Mouse (Mus musculus) heart, embryonic 12.5 days (tissue): ENCODE measurements around the gene Jup. TPM values are rescaled to one million over a fixed set of nuclear protein-coding genes. Genes with fewer than 3 reads are reported as not detected.
A peak's percentile ranks its signal among the peaks of the same experiment; 100 is the strongest.
"Not testable (repeated sequence)": the region's sequence is repeated elsewhere in the genome, so short reads cannot be mapped to it uniquely, and the experiment has no call there.

Source experiments
- ATAC-seq: fragments of 200-750 bp; cut with Nextera tagmentation; 2 replicates; pipeline ENCODE4 v1.8.0; 2017; ENCODE audit warnings: moderate TSS enrichment, moderate library complexity; ENCODE audit not compliant: insufficient number of reproducible peaks, low FRiP score
- H3K27ac ChIP-seq: fragments of 300-500 bp; sonication (generic); 2 replicates; pipeline ENCODE4 v1.5.1; 2016; ENCODE audit warnings: mild to moderate bottlenecking, moderate library complexity; ENCODE audit not compliant: poor library complexity, severe bottlenecking
- H3K27me3 ChIP-seq: fragments of 300-500 bp; sonication (generic); replicated peaks from 2 replicates; pipeline ENCODE4 v1.6.1; 2016; ENCODE audit warnings: mild to moderate bottlenecking, moderate library complexity
- H3K36me3 ChIP-seq: fragments of 300-500 bp; sonication (generic); 2 replicates; pipeline ENCODE4 v1.6.1; 2016; ENCODE audit warnings: mild to moderate bottlenecking, moderate library complexity
- H3K4me1 ChIP-seq: fragments of 300-500 bp; sonication (generic); replicated peaks from 2 replicates; pipeline ENCODE4 v1.6.1; 2016; ENCODE audit warnings: mild to moderate bottlenecking
- H3K4me2 ChIP-seq: fragments of 300-500 bp; sonication (generic); 2 replicates; pipeline ENCODE4 v1.6.1; 2016; ENCODE audit warnings: mild to moderate bottlenecking, moderate library complexity
- H3K4me3 ChIP-seq: fragments of 300-500 bp; sonication (generic); 2 replicates; pipeline ENCODE4 v1.5.1; 2016; ENCODE audit warnings: mild to moderate bottlenecking
- H3K9ac ChIP-seq: fragments of 300-500 bp; sonication (generic); 2 replicates; pipeline ENCODE4 v1.6.1; 2016; ENCODE audit warnings: mild to moderate bottlenecking, moderate library complexity
- H3K9me3 ChIP-seq: fragments of 300-500 bp; sonication (generic); replicated peaks from 2 replicates; pipeline ENCODE4 v1.6.1; 2016; ENCODE audit warnings: mild to moderate bottlenecking, moderate library complexity
- WGBS: fragments of 180-500 bp; shearing (Covaris S2); methylation state at CpG from one replicate; pipeline ENCODE4 v1.1.7; 2016; 5-methylcytosine and 5-hydroxymethylcytosine counted together
- polyA plus RNA-seq: library from polyadenylated mRNA; unstranded; fragments of >200 nt; fragmentation: Nextera tagmentation; extraction: Ambion mirVana; gene quantifications from 2 replicates; pipeline ENCODE4 v1.2.1, GENCODE M21; 2016

Jup gene
- polyA plus RNA-seq, 1 experiment from 2014 or later, result 107 TPM

DNA sequence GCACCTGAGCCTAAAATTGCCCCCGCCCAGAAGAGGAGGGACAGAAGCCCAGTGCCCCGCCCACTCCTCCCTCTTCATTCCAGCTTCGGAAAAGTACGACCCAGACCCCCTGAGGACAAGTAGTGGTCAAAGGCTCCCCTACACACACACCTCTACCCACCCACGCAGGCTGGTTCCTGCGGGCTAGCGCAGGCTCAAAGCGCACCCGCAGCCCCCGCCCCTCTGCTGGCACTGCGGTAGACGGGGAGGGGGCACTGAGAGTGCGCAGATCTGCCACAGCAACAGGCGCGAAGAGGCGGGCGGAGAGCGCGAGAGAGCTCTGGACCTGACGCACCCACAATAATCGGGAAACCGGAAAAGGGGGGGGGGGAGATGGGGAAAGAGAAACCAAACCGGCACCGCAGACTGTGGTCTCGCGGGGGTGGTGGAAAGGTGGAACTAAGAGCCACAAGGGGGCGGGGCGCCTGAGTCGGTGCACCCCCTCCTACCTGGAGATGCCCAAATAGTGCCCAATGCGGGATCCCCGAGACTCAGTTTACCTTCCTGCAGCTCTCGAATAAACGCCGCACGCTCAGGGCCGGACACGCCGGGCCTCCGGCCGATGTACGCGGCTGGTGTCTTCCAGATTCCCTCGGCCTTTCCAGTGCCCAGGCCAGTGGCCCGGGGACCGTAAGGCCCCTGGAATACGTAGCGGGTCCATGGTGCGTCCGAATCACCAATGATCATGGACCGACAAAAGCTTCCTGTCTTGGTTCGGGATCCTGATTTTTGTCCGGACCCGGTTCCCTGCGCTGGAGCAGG, 42.2 kb downstream of the Jup start:
- peak; percentile 49 for ATAC-seq
- H3K4me2 ChIP-seq, result peak overlapping the region; percentile 99
- H3K9me3 ChIP-seq, result no peaks in the 10 kb centered on the region
- H3K9ac ChIP-seq, result peak overlapping the region; percentile 76
- peak overlapping the region; percentile 67 for H3K4me3 ChIP-seq
- peaks cover 15% of the 10 kb centered on the region; the same call in 1 of the 2 replicates for H3K4me1 ChIP-seq
- H3K36me3 ChIP-seq, result no peaks in the 10 kb centered on the region
- WGBS, result 2% methylated on average over 54 of the region's 54 CpGs
- no peak overlapping the region for H3K27ac ChIP-seq
- H3K27me3 ChIP-seq, result peaks cover 59% of the 10 kb centered on the region

GRCm38 (mm10) chr11:100352076-100352857, 45.3 kb downstream of the Jup start:
- WGBS, result 26% methylated on average over 10 of the region's 10 CpGs
- H3K4me2 ChIP-seq, result no peak overlapping the region
- H3K27ac ChIP-seq, result no peak overlapping the region
- peaks cover 42% of the 10 kb centered on the region for H3K27me3 ChIP-seq
- no peak for ATAC-seq
- H3K4me1 ChIP-seq, result peaks cover 15% of the 10 kb centered on the region; the same call in 1 of the 2 replicates
- H3K36me3 ChIP-seq, result no peaks in the 10 kb centered on the region
- H3K9me3 ChIP-seq, result no peaks in the 10 kb centered on the region
- H3K9ac ChIP-seq, result no peak overlapping the region
- H3K4me3 ChIP-seq, result no peak overlapping the region

DNA sequence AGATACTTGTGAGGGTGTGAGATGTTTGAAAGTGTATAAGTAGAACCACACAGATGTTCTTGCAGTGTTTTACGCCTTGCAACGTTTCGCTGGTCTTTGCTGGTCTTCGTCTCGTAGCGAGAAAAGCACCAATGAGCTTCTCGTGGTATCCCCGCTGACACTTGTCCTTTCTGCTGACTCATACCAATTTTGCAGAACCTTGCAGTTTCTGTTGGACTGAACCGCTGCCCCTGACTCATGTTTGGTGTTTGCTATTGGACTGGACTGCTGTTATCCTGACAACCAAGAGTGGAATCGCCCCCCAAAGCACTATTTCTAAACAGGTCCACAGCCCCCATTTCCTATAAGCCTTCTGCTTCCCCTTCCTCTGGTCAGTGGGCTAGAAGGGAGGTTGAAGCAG, 53.3 kb downstream of the Jup start:
- H3K27ac ChIP-seq, result no peak overlapping the region
- no peak overlapping the region for H3K4me3 ChIP-seq
- no peaks in the 10 kb centered on the region for H3K36me3 ChIP-seq
- peaks cover 7% of the 10 kb centered on the region; the same call in 1 of the 2 replicates for H3K27me3 ChIP-seq
- no peak overlapping the region for H3K9ac ChIP-seq
- ATAC-seq, result no peak
- no peaks in the 10 kb centered on the region for H3K4me1 ChIP-seq
- H3K9me3 ChIP-seq, result no peaks in the 10 kb centered on the region
- 82% methylated on average over 10 of the region's 10 CpGs for WGBS
- no peak overlapping the region for H3K4me2 ChIP-seq

DNA sequence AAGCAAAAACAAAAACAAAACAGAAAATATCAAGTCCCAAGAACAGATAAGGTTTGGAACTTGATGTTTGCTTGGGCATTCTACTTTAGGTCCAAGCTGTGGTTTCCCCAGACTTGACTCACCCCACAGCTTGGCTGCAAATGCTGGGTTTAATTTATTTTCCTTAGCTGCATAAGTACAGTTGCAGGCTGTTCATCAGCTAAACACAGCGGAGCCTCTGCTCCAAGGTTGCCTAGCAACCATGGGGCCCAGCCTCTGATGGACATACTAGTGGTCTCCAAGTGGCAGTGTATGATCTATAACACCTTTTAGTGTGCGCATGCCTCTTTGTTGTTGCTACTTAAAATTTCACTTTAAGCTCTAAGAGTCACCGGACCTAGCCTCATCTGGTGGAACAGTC, 61.8 kb downstream of the Jup start:
- no peak for ATAC-seq
- Histone ChIP-seq H3K27ac (no peak overlapping the region), H3K4me2 (no peak overlapping the region), H3K36me3 (no peaks in the 10 kb centered on the region), H3K9ac (no peak overlapping the region), H3K4me1 (peaks cover 5% of the 10 kb centered on the region; the same call in 1 of the 2 replicates), H3K27me3 (no peaks in the 10 kb centered on the region), H3K9me3 (no peaks in the 10 kb centered on the region), H3K4me3 (no peak overlapping the region)
- 66% methylated on average over 3 of the region's 3 CpGs for WGBS

DNA sequence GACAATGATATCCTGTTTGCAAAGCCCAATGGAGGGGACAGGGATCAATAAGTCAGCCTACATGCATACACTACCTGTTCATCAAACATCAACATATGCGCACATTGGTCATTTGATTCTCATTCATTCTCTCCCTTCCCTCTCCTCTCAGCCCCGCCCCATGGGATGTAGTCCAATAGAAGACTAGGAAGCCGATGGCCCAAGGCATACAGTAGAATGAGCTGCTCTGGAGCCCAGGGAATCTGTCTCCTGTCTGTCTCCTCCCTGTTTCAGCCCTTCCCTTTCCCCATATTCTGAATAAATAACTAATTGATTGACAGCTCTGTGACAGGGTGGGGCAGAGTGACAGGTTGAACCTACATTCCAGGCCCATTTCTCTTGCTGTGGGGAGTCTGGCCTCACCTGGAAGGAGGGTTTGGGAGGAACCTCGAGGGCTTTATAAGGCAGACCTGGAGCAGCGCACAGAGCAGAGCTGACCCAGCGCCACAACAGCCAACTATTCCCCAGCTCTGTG, 63.6 kb downstream of the Jup start, which contains the start of gene Gast:
Gene Gast, plus strand, starts transcription at position 464 of the 514 bp plus-strand sequence.
- Histone ChIP-seq H3K36me3 (no peaks in the 10 kb centered on the region), H3K9ac (no peak within 1 kb of the TSS), H3K4me1 (peaks cover 5% of the 10 kb centered on the region; the same call in 1 of the 2 replicates), H3K27ac (no peak within 1 kb of the TSS), H3K27me3 (no peaks in the 10 kb centered on the region), H3K9me3 (no peaks in the 10 kb centered on the region), H3K4me3 (no peak within 1 kb of the TSS), H3K4me2 (no peak within 1 kb of the TSS)
- WGBS, result 80% methylated on average over 6 of the region's 6 CpGs
- no peak for ATAC-seq

DNA sequence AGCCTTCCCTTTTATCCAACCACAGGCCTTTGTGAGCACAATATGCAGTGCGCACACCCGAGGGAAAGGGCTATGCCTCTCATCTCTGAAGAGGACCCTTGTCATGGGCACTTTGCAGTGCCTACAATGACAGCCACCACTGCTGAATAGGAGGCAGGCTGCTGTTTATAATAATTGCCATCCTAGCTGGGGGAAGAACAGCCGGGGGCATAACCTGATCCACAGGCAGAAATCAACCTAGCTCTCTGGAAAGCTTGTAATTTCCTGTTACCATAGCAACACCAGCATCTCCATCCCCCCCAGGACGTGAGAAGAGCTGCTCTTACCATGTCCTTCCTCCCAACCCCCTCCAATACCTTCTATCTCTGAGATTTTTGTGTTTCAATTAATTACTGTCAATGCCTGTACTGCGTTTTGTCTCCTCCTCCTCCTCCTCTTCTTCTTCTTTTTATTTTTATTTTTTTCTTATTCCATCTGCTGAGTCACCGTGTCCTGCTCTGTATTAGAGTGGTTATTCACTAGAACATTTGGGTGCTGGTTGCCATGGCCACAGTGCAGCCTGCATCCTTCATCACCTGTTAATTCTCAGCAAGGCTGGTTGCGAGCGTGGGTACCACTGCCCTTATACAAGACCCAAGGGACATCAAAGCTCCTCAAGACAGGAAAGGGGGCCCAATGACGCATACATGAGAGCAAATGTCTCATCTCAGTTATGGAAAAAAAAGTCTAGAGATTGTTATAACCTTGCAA, 64.6 kb downstream of the Jup start:
- Histone ChIP-seq H3K4me2 (no peak overlapping the region), H3K9ac (no peak overlapping the region), H3K9me3 (no peaks in the 10 kb centered on the region), H3K36me3 (no peaks in the 10 kb centered on the region), H3K4me1 (peaks cover 5% of the 10 kb centered on the region; the same call in 1 of the 2 replicates), H3K4me3 (no peak overlapping the region), H3K27me3 (no peaks in the 10 kb centered on the region), H3K27ac (no peak overlapping the region)
- ATAC-seq, result no peak
- WGBS, result 63% methylated on average over 9 of the region's 9 CpGs

GRCm38 (mm10) chr11:100330816-100331375, 66.7 kb downstream of the Jup start:
- not testable (repeated sequence) for H3K9me3 ChIP-seq, ATAC-seq, H3K27me3 ChIP-seq, H3K36me3 ChIP-seq, H3K9ac ChIP-seq, H3K4me3 ChIP-seq, H3K4me2 ChIP-seq, H3K27ac ChIP-seq
- peaks cover 15% of the 10 kb centered on the region for H3K4me1 ChIP-seq
- 62% methylated on average over 8 of the region's 8 CpGs for WGBS

DNA sequence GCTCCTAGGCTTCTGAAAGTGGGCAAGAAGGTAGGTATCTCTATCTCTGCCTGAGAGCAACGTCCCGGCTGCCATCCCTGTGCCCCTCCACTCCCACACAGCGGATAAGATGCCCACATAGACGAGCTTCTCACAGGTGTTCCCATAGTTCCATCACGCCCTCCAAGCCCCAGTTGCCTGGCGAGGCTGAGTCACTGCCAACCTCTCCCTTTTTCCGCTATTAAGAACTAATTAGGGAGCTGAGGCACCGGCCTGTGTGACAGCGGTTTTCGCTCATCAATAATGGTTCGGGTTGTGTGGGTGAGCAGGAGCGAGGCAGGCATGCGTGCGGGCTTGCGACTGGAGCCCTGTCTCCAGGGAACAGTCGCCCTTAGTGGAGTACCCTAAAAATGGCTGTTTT, 67.3 kb downstream of the Jup start:
- no peak overlapping the region for H3K4me3 ChIP-seq
- H3K36me3 ChIP-seq, result no peaks in the 10 kb centered on the region
- no peaks in the 10 kb centered on the region for H3K27me3 ChIP-seq
- H3K9ac ChIP-seq, result no peak overlapping the region
- H3K9me3 ChIP-seq, result no peaks in the 10 kb centered on the region
- H3K4me1 ChIP-seq, result peaks cover 12% of the 10 kb centered on the region
- H3K4me2 ChIP-seq, result no peak overlapping the region
- WGBS, result 62% methylated on average over 16 of the region's 16 CpGs
- no peak for ATAC-seq
- no peak overlapping the region for H3K27ac ChIP-seq

GRCm38 (mm10) chr11:100327761-100328160, 69.8 kb downstream of the Jup start:
- WGBS, result 68% methylated on average over 6 of the region's 6 CpGs
- no peak overlapping the region for H3K27ac ChIP-seq
- no peak overlapping the region for H3K4me3 ChIP-seq
- no peak overlapping the region for H3K4me2 ChIP-seq
- H3K36me3 ChIP-seq, result no peaks in the 10 kb centered on the region; the same call in 1 of the 2 replicates
- H3K27me3 ChIP-seq, result no peaks in the 10 kb centered on the region
- H3K9me3 ChIP-seq, result no peaks in the 10 kb centered on the region
- peaks cover 12% of the 10 kb centered on the region for H3K4me1 ChIP-seq
- no peak for ATAC-seq
- H3K9ac ChIP-seq, result no peak overlapping the region

GRCm38 (mm10) chr11:100327316-100327715, 70.2 kb downstream of the Jup start:
- Histone ChIP-seq H3K4me1 (peaks cover 12% of the 10 kb centered on the region), H3K9me3 (no peaks in the 10 kb centered on the region), H3K9ac (no peak overlapping the region), H3K36me3 (peaks cover 4% of the 10 kb centered on the region), H3K4me3 (no peak overlapping the region), H3K27me3 (no peaks in the 10 kb centered on the region), H3K4me2 (no peak overlapping the region), H3K27ac (no peak overlapping the region)
- no peak for ATAC-seq
- WGBS, result 37% methylated on average over 11 of the region's 11 CpGs
